Mouse (Mus musculus) thymus, postnatal 10 days (tissue): ENCODE results near the gene Acvr1c.

Source experiments
- DNase-seq, 2 experiments: peaks; one replicate each; pipeline ENCODE4 v3.0.0; 2021; ENCODE audit warnings: low spot score in 2 of 2

Gene Acvr1c

DNA sequence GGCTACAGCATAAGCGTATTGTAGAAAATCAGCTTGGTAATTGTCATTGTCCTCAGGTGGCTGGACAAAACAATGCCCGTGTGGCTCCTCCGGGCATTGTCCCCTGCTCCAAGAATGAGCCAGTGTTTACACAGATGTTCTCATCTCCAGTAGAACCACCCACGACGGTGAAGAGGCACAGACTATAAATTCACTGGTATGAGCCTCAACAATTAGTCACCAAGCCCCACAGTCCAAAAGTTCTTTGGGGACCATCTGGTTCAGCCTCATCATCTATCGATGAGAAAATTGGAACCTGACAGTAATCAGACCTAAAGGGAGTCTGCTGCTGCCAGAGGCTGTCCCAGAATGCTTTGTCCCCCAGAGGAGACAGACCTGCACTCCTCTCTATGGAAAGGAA is 68.4 kb downstream of the Acvr1c start:
- no peak for DNase-seq

DNA sequence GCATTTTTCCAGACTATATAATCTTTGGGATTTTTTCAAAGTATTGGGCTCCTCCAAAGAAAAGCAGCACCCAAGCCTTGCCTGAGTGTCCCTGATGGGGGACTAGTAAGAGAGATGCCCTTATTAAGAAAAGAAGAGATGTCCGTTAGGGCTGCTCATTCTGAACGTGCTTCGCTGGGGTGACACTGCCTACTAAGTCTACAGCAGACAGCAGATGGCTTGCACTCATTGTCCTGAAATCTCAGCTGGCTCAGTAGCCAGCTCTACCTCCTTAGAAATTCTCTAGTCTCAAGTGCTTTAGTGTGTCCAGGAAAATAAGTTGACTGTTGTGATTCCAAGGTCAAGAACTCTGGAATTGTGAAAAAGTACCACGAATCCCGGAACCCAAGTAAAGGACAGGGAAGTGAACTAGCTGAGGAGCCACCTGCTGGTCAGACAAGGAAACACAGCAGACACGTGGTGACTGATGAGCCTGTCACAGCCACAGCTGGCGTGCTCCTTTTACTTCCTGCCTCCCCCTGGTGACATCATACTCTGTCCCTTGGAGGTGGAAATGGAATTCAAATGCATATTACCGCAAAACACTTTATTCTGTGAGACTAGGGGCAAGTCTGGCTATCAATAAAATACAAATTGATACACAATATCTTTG is 75.3 kb downstream of the Acvr1c start:
- DNase-seq, result peak; percentile 50 to 70

DNA sequence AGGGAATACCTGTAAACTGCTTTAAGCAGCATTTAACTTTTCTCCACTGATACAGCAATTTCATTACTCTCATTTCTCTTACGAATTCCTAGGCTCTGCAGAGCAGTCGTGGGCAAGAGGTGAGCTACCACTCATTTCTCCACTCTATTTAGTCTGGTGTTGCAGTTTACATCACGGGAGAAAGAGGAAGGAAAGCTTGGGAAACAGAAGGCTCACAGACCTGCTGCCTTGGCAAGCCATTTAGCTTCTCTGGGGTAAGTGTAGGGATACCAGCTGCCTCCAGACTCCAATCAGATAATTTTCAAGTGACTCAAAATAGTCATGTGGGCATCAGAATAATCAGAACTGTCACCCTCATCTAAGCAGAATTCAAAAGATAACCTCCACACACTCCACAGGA is 76.6 kb downstream of the Acvr1c start:
- no peak for DNase-seq

DNA sequence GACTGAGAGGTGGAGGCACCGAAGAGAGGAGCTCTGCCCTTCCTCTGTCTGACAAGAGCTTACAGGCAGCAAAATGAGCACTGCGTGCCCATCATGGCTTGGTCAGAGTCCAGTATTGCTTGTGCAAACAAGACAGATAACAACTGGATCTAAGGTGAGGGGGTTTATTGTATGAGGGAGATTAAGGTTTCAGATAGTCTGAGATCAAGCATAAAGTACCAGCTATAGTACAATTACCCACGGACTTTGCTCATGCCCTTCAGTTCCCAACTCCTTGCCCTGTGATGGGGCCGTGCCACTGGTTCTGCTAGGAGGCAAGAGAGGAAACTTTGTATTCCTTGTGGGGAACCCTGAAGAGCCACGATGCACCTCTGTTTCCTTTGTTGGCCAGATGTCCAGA is 78.5 kb downstream of the Acvr1c start:
- DNase-seq, result no peak

DNA sequence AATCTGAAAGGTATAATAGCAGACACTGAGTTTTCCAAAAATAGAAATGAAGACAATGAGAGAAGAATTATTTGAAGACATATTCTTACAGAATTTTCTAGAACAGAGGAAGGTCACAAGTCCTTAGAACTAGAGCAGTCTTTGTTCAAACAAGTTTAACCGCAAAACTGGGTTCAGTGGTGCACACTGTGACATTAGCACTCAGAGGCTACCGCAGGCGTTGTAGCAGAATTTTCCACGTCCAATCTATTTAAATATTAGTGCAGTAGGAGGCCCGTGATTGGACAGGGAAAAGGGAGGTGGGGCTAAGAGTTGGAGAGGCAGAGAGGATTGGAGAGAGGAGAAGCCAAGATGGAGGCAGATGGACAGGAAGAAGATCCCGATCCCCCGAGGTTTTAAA is 81.2 kb downstream of the Acvr1c start:
- DNase-seq, result no peak

DNA sequence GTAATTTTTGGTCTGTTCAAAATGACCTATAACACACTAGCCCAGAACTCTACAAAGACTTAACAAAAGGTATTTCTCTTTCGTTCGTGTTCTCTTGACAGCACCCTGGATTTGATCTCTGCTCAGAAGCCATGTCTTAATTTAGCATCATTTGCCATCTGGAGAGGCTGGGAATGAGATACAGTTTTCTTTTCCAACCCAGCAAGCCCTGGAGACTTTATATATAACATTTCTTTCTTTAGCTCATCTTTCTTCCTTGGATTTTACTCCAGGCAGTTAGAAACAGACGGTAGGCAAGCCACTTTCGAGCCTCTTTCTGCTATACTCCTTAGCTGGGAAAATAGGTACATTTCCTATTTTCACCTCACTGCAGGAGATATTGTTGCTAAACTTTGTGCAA is 117.1 kb downstream of the Acvr1c start:
- DNase-seq, result no peak

DNA sequence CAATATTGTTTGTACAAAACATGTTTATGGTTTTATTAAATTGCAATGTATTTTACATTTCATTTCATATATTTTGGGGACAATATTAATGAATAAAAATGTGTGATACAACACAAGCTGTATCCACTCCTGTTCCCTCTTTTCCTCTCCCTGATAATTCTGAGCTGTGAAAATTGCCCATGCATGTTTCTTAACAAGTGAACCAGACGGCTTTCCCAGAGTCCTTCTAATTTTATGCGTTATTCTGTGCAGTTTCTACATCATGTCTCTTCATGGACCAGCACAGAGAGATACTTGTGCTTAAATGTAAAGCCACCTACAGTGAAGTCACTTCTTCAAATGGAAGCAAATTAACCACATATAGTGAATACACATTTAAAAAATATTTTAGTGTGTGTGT is 120.2 kb downstream of the Acvr1c start:
- no peak for DNase-seq
